Mouse (Mus musculus): Measurements from ENCODE around the gene Lrrc3c.
A peak's percentile ranks its signal among the peaks of the same experiment; 100 is the strongest.

The Lrrc3c gene

GRCm38 (mm10) chr11:98635312-98635970 lies 37.4 kb downstream of the Lrrc3c start:
- DNase-seq, result peak; percentile 12

- DNase-seq, result no peak
These were observed 39.4 kb downstream of the Lrrc3c start for GRCm38 (mm10) chr11:98637501-98637900.

- no peak for DNase-seq
These were observed 42.0 kb downstream of the Lrrc3c start for GRCm38 (mm10) chr11:98640091-98640490.

GRCm38 (mm10) chr11:98644757-98645156 lies 46.7 kb downstream of the Lrrc3c start:
- no peak for DNase-seq

- DNase-seq, result no peak
These were observed 47.9 kb downstream of the Lrrc3c start for GRCm38 (mm10) chr11:98645946-98646345.

- no peak for DNase-seq
These were observed 48.4 kb downstream of the Lrrc3c start, which contains the start of gene Gsdma2 for GRCm38 (mm10) chr11:98646459-98646858. TSS of gene Gsdma2 (plus strand) at chr11:98646759.

Measured in lung, postnatal 14 days (tissue).